Mouse (Mus musculus): ENCODE measurements around the gene Ubqln4.
"Not testable (repeated sequence)": the region's sequence is repeated elsewhere in the genome, so short reads cannot be mapped to it uniquely, and the experiment has no call there.

Ubqln4 gene

GRCm38 (mm10) chr3:88567892-88568291 lies 14.3 kb downstream of the Ubqln4 start:
- no peak for DNase-seq (ENCODE audit: low read depth)

DNA sequence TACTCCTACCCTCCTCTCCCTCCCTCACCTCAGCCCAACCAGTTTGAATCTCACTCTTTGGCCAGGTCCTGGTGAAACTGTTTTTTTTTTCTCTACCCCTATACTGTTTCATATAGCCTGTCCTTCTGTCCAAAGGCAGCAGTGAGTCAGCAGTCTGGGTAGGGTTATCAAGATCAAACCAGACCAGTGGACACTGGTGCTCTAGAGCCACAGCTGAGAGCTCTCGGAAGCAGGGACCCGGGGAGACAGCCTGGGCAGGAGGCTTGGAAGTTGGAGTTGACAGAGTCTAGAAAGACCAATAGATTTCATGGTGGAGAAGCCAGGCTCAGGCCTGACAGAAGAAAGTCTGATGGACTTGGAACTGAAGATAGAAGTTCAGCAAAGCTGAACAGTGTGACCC lies 15.1 kb downstream of the Ubqln4 start:
- peak; percentile 41 for DNase-seq (ENCODE audit: low read depth)

DNA sequence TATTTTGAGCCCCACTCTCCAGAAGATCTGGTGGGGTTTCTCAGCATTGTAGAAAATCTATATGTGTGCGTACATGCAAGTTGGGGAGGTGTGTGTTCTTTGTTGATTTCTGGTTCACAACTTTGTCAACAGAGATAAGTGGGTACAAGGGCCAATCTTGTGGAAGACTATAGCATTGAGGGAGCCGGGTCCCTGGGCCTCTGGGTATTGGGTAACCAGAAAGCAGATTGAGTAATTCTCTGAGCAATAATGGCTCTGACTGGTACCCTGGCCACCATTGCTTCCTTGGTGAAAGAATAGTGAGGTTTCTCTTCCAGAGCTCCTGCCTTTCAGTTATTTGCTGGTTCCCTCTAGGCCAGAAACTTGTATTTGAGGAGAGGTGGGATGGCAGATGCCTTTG lies 15.5 kb downstream of the Ubqln4 start:
- peak; percentile 26 for DNase-seq (ENCODE audit: low read depth)

DNA sequence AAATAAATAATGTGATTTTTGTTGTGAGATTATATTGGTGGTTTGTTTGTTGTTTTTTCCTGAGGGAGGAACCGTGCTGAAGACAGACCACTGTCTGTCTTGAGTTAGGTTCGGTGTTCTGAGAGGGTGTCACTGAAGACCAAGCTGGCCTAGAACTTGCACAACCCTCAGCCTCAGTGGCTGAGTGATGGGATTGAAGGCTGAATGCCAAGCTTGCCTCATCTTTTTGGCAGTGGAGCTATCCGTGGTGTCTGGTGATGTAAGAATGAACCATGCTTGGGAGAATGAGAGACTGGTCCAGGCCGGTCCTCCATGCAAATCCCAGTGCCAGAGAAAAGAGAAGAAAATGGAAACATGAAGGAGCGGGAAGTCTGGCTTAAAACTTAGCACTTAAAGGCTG lies 16.1 kb downstream of the Ubqln4 start:
- no peak for DNase-seq (ENCODE audit: low read depth)

DNA sequence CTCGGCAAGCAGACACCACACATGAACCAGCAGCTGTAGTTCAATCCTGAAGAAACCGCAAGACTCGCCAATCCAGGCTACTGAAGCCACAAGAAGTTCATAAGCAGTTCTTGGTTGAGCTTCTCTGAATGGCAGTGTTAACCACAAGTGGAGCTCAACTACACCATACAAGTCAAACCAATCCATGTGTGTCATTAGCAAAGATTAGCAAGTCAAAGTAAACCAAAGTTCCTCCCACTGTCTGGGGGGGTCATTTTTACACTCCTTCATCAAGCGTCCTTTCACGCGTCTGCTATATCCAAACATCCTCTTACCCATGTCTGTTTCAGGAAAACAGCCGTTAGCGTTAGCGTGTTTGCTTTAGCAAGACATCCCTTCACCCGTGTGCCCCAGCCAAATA lies 16.8 kb downstream of the Ubqln4 start:
- DNase-seq (ENCODE audit: low read depth): no peak

GRCm38 (mm10) chr3:88571856-88572255 lies 18.3 kb downstream of the Ubqln4 start:
- no peak for DNase-seq (ENCODE audit: low read depth)

DNA sequence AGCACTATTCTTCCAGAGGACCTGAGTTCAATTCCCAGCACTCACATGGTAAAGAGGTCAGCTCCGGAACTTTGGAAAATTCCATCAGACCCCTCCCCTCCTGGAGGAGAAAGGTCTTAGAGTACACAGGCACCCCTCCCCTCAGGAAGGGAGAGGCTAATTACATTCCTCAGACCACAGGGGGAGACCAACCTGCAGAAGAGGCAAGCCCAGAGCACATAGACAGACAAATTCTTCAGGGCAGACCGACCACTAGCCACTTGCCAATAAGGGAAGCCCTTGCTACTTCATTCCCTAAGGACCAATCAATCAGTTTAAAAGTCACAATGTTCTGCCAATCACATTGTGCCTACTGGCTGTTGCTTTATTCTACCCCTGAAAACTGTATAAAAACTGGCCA lies 19.3 kb downstream of the Ubqln4 start:
- no peak for DNase-seq (ENCODE audit: low read depth)

DNA sequence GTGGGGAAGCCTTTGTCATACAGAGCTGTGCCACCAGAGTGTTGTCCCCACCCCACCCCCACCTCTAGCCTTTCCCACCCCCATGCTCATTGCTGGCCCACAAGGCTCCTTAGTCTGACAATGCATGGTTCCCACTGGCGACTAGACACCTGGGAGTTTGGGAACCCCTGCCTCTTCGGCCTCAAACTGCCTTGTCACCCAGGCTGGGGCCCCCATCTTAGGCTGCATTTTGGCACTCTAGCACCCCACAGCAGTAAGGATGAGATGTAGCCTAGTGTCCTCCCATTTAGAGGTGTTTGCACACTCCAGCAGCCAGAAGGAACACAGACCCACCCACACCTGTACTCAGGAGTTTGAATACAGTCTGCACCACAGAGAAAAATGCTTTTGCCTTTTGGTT lies 20.3 kb downstream of the Ubqln4 start:
- no peak for DNase-seq (ENCODE audit: low read depth)

DNA sequence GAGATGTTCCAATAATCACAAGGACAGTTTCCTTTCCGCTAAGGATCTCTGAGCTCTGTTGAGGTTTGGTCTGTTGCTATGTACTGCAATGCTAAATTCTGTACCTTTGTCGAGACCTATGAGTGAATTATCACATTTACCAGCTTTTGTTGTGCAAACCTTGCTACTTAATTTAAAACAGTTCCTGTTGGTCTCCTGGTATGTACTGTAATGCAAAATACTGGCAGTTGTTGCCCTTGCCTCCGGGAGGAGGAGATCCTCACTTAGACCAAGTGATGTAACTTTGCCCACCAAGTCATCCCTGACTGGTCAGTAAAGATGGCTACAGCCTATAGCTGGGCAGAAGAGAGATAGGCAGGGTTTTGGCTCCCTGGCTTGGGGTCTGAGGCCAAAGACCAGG lies 22.0 kb downstream of the Ubqln4 start, which contains the start of gene Ssr2:
Gene Ssr2 (plus strand): TSS at position 337 of the 400 bp plus-strand sequence.
- no peak for DNase-seq (ENCODE audit: low read depth)

- DNase-seq (ENCODE audit: low read depth): not testable (repeated sequence)
Measured at GRCm38 (mm10) chr3:88577846-88578245, 24.3 kb downstream of the Ubqln4 start.

GRCm38 (mm10) chr3:88578498-88579424 lies 25.2 kb downstream of the Ubqln4 start:
- peak; percentile 51 for DNase-seq (ENCODE audit: low read depth)

DNA sequence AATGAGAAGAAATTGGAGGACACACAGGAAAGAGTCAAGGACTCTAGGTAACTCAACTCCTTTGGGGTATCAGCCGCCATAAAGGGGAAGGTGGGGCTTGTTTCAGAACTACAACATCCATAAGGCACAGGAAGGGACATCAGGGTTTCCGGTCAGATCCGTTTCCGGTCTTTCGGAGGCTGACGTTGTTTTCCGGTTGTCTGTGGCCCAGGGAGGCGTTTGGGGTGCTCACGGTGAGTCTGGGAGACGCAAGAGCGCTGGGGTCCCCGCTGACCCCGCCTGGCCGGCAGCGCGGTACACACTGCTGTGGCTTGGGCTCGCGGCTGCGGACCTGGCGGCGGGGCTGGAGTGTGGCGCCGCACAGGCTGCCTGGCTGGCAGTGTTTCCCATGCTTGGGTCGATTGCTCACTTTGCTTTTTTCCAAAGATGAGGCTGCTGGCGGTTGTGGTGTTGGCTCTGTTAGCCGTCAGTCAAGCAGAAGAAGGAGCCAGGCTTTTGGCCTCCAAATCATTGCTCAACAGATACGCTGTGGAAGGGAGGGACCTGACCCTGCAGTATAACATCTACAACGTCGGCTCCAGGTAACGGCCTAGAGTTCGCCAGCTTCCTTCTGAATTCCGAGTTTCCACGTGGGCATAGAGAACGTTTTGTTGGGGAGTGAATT lies 26.0 kb downstream of the Ubqln4 start:
- DNase-seq (ENCODE audit: low read depth): peak; percentile 91

DNA sequence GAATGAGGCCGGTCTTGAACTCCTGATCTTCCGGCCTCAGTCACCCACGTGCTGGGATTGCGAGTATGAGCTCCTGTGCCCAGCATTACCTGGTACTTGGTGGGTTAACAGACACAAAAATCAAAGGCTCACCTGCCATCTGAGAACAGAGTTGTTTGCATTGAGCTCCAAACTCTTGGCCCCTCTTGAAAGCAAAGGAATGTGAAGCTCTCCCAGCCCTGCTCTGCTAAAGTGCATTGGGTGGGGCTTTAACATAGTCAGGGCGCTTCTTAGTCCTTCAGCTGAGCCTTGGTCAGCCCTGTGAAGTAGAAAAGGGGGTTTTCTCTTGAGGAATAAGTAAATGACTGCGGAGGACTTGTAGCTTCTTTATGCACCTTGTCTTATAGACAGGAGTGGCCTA lies 32.2 kb downstream of the Ubqln4 start:
- DNase-seq (ENCODE audit: low read depth): no peak

DNA sequence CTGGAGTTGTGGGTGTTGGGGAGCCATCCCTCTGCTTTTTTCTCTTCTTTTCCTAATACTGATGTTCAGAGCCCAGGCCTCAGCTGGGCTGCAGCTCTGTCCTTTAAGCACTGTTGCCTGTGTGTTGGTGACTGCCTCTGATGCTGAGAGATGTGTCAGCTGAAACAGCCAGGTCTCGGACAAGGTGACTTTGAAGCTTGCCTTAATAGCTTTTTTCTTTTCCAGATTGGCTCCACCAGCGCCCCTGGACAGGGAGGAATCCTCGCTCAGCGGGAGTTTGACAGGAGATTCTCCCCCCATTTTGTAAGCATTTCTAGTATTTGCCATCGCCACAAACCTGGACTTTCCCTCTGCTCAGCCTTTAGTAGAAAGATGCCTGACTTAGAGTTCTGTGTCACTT lies 33.1 kb downstream of the Ubqln4 start:
- no peak for DNase-seq (ENCODE audit: low read depth)

DNA sequence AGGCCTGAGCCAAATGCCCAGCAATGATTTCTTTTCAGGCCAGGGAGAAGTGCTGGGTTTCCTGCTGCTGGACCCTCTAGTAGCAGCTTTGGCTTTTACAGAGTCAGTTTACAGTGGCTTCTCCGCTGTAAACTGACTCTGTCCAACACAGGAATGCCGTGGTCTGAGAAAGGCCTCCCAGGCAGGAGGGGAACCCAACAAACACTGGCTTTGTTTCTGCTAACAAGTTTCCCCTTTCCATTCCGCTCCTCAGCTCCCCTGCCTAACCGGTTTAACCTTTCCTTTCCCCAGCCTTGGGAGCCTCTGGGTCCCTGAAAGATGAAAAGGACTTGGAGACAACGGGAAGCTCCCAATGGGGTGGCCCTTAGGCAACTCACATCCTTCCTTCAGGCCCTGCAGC lies 36.7 kb downstream of the Ubqln4 start:
- DNase-seq (ENCODE audit: low read depth): no peak

GRCm38 (mm10) chr3:88591044-88591443 lies 37.5 kb downstream of the Ubqln4 start:
- DNase-seq (ENCODE audit: low read depth): no peak

DNA sequence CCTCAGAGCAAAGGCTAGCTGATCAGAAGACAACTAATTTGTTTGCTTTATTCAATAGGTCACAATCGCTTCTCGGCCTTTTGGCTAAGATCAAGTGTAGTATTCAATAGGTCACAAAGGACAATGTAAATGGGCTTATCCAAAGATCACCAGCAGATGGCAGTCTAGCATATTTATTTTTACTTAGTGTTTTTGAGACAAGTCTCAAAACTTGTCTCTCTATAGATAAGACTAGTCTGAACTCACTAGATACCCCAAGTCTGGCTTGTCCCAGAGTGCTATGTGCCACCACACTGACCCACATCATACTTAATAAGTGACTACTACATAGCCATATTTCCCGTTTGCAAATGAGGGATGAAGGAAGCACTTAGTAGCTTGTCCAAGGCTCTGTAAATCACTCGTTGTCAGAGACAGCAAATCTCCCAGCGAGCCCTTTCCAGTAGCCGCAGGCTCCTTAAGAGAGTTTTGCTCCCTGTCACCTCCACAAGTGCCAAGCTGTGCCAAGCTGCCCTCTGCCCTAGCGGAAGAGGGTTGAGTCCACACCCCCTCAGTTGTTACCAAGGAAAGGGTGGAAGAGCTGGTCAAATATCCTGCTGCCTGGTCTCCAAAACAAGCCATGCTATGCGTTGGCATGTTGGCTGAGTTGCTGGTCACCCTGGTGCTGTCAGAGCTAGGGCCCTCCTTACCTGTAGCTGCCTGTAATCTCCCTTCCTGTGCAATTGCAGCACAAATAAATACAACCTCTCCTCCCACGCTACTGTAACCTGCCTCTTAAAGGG lies 38.6 kb downstream of the Ubqln4 start:
- DNase-seq (ENCODE audit: low read depth): peak; percentile 87

GRCm38 (mm10) chr3:88592942-88593576 lies 39.5 kb downstream of the Ubqln4 start:
- no peak for DNase-seq (ENCODE audit: low read depth)

DNA sequence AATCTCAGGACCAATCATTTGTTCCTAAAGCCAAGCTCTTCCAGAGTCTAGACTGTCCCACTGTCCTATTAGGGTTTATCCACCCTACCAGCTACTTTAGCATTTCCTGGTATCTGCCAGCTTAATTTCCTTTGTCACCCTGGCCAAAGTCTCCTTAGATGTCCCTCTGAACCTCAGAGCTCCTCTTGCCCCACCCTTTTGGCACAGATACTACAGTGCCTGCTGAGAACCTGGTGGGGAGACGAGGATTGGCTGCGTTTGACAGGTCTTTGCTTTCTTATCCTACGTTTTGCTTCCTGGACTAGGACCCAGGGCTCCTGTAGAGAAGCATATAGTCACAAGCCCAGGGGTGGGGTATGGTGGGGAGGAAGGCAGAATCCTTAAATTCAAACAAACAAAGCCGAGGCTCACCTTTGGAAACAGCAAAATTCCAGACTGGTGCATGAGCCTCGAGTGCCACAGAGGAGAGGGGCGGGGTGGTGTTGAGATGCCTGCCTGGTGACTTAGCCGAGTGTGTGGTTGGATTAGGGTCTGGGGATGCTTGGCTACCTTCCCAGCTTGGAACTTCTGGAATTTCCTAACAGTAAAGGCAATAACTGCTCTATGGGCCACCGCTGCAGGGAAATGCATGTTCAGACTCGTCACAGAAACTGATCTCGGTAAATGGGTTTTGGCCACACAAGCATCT lies 40.5 kb downstream of the Ubqln4 start:
- DNase-seq (ENCODE audit: low read depth): no peak

- DNase-seq (ENCODE audit: low read depth): not testable (repeated sequence)
Measured at GRCm38 (mm10) chr3:88596547-88596946, 43.0 kb downstream of the Ubqln4 start.

DNA sequence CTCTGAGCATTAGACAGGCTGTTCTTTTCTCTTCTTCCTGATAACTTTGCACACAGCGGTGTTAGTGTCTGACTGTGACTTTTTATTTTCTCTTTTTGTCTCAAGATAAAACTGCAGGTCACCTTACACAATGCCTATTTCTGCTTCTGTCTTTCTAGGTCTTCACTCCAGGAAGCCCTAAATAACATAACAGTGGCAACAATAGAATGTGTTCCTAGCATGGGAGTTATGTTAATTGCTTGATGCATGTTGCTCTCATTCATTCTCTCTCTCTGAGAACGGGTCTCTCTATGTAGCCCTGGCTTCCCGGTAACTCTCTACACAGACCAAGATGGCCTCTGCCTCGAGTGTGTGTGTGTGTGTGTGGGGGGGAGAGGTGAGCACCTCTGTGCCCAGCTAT lies 48.9 kb downstream of the Ubqln4 start:
- DNase-seq (ENCODE audit: low read depth): no peak

Data from 416B (cell line).